Mouse (Mus musculus): Measurements from ENCODE around the gene Ppp1r32.

- TF ChIP-seq CTCF (IDR thresholded peaks at IDR 0.05; ENCODE audit: low read depth, low read length) = no peak
- no peak for TF ChIP-seq POLR2A (IDR thresholded peaks at IDR 0.05; ENCODE audit: extremely low read depth, insufficient read depth, low read length)
Observed at GRCm38 (mm10) chr19:10433879-10434540, 48.7 kb downstream of the Ppp1r32 start.

Measured in liver, adult 2 months (tissue).